Mouse (Mus musculus) kidney, postnatal 4 days (tissue): Measurements from ENCODE around the gene Pold3.
"Not testable (repeated sequence)": the region's sequence is repeated elsewhere in the genome, so short reads cannot be mapped to it uniquely, and the experiment has no call there.

Source experiments
- DNase-seq, 2 experiments: peaks; one replicate each; pipeline ENCODE4 v3.0.0; 2021; ENCODE audit warnings: mixed read lengths in 2 of 2

Pold3 gene

DNA sequence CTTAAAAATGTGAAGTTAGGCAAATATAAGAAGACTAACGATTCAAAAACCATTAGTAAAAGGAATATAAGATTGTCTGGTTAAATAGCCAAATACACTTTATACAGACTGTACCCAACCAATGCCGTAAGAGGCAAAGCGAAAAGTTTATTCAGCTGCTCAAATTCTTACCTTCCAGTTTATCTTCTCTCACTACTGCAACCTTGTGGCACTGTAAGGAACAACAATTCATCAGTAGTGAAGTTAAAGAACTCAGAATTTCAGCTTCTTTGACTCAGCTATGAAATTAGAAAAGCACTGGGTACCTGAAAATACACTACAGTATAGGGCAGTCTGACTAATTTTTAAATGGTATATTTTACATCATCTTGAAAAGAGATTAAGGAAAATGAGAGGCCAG is 13.0 kb downstream of the Pold3 start:
- no peak for DNase-seq

DNA sequence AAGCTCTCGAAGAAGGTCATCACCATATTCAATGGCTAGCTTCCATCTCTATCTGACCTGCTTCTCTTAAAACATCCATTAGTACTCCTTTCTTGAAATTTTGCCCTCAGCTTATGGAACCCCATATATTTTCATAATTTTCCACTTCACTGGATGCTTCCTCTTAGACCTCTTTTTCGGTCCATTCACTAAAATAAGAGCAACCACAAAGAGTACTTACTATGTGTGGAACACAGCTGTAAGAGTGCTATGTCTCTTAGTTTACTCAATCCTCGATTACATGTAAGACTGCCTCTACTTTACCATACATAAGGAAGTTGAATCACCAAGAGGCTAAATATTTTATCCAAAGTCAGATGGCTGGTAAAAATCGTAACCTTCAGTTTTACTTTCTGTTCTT is 16.7 kb downstream of the Pold3 start:
- no peak for DNase-seq

GRCm38 (mm10) chr7:100100031-100100595 is 21.3 kb downstream of the Pold3 start:
- no peak for DNase-seq

- no peak for DNase-seq
Measured at GRCm38 (mm10) chr7:100086891-100087290, 34.5 kb downstream of the Pold3 start.

- no peak for DNase-seq
Measured at GRCm38 (mm10) chr7:100086159-100086755, 35.1 kb downstream of the Pold3 start.

- DNase-seq = no peak
Measured at GRCm38 (mm10) chr7:100083812-100084211, 37.6 kb downstream of the Pold3 start.

- DNase-seq = no peak
Measured at GRCm38 (mm10) chr7:100082836-100083235, 38.5 kb downstream of the Pold3 start.

GRCm38 (mm10) chr7:100080087-100080781 is 41.1 kb downstream of the Pold3 start:
- DNase-seq = no peak

DNA sequence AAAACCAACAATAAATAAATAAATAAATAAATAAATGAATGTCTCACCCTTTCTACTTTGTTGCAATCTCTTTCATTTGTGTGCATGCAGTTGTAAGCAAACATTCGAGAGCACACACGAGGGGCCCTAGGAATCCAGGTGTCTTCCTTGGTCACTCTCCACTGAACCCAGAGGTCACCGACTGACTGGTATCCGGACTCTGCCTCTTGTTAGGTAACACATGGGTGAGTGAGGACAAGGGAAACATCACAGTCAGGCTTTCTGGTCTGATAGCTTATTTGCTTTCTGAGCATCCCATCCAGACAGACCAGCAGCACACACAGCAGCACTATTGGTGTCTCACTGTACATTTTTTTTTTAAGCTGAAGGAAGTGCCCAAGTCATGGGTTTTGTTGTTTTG is 44.3 kb downstream of the Pold3 start:
- DNase-seq = no peak

GRCm38 (mm10) chr7:100076296-100076695 is 45.1 kb downstream of the Pold3 start:
- DNase-seq = no peak

- DNase-seq = peak; percentile 38 to 50
Measured at GRCm38 (mm10) chr7:100073959-100074358, 47.4 kb downstream of the Pold3 start.

GRCm38 (mm10) chr7:100052991-100053390 is 68.4 kb downstream of the Pold3 start:
- not testable (repeated sequence) for DNase-seq

- DNase-seq = no peak
Measured at GRCm38 (mm10) chr7:100051904-100052303, 69.5 kb downstream of the Pold3 start.

GRCm38 (mm10) chr7:100046486-100046885 is 74.9 kb downstream of the Pold3 start:
- DNase-seq = no peak

DNA sequence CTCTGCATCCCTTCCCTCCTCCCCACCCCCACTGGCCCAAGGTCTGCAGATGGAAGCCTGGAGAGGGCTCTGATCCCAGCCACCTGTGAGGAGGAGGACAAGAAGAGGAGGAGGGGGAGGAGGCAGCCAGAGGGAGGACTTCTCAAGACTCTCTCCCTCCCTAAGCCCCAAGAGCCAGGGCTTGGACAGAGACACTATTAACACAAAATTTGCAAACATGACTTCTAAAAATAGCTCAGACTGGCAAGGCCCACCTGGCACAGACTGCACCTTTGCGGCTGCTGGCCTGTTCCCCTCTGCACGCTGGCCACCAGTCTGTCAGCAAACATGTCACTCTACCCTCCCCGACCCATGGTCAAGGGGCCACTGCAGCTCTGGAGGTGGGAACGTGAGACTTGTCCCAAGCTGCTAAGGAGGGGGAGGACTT is 77.7 kb downstream of the Pold3 start:
- DNase-seq = peak in 1 of 2 experiments; percentile 27

DNA sequence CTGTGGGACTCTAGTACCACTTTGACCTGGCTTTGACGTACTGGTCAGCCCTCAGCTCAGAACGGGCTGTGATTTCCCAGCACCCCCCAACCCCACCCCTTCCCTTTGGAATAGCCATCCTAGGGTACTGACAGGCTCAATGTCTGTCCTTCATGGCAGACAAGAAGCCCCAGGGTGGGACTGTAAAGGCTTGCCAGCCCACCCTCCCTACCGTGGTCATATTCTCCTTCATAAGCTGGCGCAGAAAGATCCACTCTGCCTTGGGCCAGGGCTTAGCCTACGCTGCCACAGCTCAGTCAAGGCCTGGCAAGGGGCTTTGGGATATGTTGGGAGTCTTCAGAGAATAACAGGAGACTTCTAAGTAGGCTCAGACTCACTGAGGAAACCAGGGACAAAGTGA is 78.3 kb downstream of the Pold3 start:
- no peak for DNase-seq

DNA sequence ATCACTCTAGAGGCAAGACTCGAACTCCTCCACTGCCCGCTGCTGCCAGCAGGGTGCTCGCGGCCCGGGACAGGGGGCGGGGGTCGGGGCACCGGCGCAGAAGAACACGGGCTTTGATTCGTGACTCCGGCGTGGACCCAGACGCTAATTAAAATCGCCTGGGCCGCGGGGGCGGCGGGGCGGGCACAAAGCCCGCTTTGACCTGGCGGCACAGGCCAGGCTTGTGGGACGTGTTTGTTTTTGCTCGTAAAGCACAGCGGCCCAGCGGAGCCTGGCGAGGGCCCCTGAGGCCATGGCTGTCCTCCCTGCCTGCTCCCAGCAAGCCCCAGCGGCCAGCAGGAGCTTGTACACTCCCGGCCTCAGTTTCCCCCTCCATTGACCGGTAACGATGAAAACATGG is 79.2 kb downstream of the Pold3 start:
- DNase-seq = peak; percentile 64 to 78

DNA sequence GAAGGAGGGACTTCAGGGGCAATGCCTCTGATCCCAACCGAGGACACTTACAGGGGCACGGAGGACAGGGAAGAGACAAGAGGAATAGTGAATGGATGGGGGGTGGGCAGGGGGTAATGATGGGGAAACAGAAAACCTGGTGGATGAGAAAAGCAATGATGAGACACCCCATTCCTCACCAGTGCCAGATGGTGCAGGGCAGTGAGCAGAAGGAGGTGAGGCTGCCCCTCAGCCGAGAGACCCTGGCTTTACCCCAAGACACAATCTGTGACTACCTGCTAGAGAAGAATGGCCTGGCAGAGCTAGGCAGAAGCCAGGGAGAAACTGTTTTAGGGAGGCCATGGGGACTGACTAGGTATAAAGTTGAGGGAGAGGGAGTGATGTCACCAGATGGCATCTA is 84.9 kb downstream of the Pold3 start:
- DNase-seq = no peak

DNA sequence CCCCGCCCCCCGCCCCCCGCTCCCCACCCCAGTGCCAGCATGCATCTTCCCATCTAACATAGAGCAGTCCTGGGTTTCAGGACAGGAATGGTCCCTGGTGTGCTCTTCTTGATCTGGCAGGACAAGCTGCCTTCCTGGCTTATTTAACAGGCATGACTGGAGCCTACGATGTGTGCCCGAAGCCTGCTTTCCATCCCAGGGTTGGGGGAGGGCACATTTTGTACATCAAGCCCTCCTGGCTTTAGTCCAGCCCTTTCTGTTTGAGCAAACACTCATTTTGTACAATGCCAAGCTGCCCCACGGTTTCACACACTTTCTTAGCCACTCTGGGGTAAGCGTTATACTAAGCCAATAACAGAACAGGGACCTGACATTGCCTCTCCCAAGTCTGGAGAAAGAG is 85.3 kb downstream of the Pold3 start:
- DNase-seq = no peak

DNA sequence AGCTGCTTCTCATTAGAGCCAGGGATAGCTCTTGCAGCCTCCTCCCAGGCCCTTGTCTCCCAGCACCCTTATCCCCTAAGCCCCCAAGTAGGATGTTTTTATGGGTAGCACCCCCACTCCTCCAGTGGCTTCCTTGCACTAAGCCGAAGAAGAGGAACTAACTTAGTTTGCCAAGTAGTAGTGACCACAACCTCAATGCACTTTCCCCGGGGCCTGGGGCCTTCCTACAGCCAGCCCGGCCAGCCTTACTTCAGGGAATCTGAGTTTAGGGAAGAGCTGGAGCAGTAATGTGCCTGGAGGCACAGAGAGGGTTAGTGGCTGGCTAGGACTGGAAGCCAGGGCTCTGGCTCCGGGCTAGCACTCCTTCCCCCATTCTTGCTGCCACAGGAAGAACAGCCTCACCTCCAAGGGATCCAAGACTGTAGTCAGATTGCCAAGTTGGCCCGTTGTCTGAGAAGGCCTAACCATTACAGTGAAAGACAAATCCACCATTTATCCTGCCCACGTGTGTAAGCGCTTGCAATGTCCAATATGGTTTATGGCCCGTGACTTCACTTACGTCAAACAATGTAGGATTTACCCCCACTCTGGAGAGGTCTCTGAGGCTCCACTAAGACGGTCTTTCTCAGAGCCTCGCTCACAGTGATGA is 86.4 kb downstream of the Pold3 start:
- DNase-seq = no peak

DNA sequence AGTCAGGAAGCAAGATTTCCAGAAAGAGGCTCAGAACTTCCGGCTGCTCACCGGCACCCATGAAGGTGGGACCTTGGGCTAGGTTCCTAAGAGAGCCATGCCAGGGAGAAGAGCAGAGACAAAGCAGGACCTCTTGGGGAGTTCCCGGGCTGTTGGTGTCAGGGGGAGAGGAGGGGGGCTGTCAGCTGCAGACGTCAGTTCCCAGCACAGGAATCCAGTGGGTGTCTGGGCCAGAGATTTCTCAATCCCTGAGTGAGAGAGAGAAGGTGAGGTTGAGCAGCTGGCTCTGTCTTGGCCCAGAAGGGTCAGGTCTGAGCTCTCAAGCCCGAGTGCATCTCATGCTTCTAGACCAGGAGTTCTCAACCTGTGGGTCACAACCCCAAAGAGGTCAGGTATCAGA is 87.7 kb downstream of the Pold3 start:
- no peak for DNase-seq
